Mouse (Mus musculus): Measurements from ENCODE around the gene Pin1.

DNA sequence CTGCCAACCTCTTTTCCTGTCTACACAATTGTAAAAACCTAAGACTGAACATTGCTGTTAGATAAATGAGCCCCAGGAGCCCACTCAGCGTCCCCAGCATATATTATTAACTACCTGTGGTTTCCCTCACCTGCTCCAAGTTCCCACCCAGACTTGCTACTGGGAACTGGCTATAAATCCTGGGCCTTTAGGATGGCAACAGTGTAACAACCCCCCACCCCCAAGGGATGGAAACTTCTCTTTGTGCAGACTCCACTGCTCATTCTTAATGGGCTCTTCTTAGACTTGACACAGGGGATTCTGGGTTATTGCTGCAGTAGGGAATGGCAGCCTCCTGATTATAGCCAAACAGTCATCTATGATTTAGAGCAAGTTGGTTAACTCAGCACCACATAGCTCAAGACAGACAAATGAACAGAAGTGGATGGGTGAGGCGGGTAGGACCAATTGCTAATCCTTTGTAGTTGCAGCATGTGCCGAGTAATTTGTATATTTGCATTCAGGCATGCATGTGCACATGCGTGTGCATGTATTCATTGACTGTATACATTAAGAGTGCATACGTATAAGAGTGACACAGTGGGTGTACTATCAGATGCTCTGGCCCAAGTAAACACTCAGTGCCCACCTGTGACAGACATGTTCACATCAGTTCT, 13.2 kb downstream of the Pin1 start:
- TF ChIP-seq CTCF (IDR thresholded peaks at IDR 0.05; ENCODE audit: control insufficient read depth, insufficient read depth, insufficient read length) (no peak), USF1 (IDR thresholded peaks at IDR 0.05; ENCODE audit: low read depth) (no peak)
